Comparison of ENCODE assay signal across 9 mouse cellular contexts in the genomic region with DNA sequence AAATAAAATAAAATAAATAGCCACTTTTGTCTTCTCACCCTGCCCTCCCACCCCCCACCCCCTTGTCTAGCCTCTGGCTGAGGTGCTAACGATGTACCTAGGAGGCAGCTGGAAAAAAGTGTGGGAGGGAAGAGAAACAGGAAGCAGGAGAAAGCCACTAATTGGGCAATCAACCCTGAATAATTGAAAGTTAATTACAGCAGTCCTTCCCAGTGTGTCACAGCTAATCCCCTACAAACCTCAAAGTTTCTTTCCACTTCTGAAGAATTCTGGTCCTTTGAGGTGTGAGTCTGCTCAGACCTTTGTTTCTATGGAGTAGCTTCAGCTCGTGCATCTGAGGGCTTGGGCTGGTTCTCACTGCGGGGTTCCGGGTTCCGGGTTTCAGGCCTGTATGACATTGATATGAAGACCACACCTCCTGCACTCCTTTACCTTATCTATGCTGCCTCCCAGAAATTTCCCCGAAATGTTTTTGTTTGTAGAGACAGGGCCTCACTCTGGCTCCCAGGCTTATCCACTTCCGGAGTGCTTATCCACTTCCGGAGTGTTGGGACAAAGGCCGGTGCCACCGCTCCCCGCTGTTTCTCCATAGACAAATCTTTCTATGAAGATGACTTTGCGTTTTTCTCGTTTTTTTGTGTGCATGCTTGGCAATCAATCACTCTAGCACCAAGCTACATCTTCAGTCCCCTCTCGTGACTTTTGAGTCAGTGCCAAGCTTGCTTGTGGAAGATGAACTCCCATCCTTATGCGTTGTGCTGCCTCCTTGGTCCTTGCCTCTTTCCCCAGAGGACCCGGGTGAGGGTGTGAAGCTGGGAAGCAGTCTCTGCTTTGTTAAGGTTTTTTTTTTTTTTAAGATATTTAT.
A peak's percentile ranks its signal among the peaks of the same experiment; 100 is the strongest.
DNase-seq lines count a peak whose midpoint lies in the region; ATAC-seq and TF ChIP-seq lines count a peak whose summit lies in the region.
"Had no signal": no experiment of that assay in that cellular context is flagged by ENCODE, and none has a peak within 500 bp of the region (broad histone marks: within the 10 kb centered on the region; RNA-seq: fewer than 3 reads in every experiment).

No protein-coding gene starts in this region.

- no peaks in the 10 kb centered on the region for H3K4me1 ChIP-seq in heart, postnatal 0 days (ENCODE audit: control insufficient read depth, insufficient read depth)
- no peaks in the 10 kb centered on the region for H3K4me1 ChIP-seq in midbrain, postnatal 0 days (ENCODE audit: insufficient read depth, low read length)

- no peaks in the 10 kb centered on the region for H3K9me3 ChIP-seq in heart, postnatal 0 days (replicated peaks; ENCODE audit: control insufficient read depth, low read length)
- H3K9me3 ChIP-seq in midbrain, postnatal 0 days (ENCODE audit: low read length): no peaks in the 10 kb centered on the region

- no peak overlapping the region for H3K9ac ChIP-seq in heart, postnatal 0 days (replicated peaks; ENCODE audit: low read depth, low read length)
- no peak overlapping the region for H3K9ac ChIP-seq in midbrain, postnatal 0 days (replicated peaks; ENCODE audit: low read length, poor library complexity, severe bottlenecking)

- peak; percentile 23 for DNase-seq in embryo, embryonic 11 days
- no peak for DNase-seq in embryo, embryonic 10 days (ENCODE audit: low spot score)
- peak; percentile 17 for DNase-seq in lung, postnatal 36 days
- DNase-seq in lung, postnatal 4 days: no peak
- DNase-seq in heart, postnatal 0 days (ENCODE audit: low spot score): peak; percentile 25
- peak; percentile 26 for DNase-seq in midbrain, postnatal 0 days (ENCODE audit: low spot score)
- DNase-seq in adipocyte (ENCODE audit: low spot score): no peak
- DNase-seq in thymus, postnatal 0 days (ENCODE audit: low spot score): no peak
- DNase-seq: cerebellum, postnatal 25 days had no signal

- no peak for TF ChIP-seq EP300 in heart, postnatal 0 days (IDR thresholded peaks at IDR 0.05; ENCODE audit: low read depth)

- H3K27me3 ChIP-seq in heart, postnatal 0 days (ENCODE audit: control insufficient read depth, insufficient read depth, low read length): no peaks in the 10 kb centered on the region
- no peaks in the 10 kb centered on the region for H3K27me3 ChIP-seq in midbrain, postnatal 0 days (ENCODE audit: insufficient read depth, low read length)

- ATAC-seq in heart, postnatal 0 days (ENCODE audit: insufficient read depth, low read depth): peak; percentile 36; the same call in 1 of the 2 replicates
- no peak for ATAC-seq in midbrain, postnatal 0 days (ENCODE audit: low FRiP score)

- no peak overlapping the region for H3K27ac ChIP-seq in heart, postnatal 0 days (ENCODE audit: low read depth)
- no peak overlapping the region for H3K27ac ChIP-seq in midbrain, postnatal 0 days (ENCODE audit: low read depth, low read length)

- H3K4me3 ChIP-seq in heart, postnatal 0 days (ENCODE audit: low read depth, low read length): no peak overlapping the region
- no peak overlapping the region for H3K4me3 ChIP-seq in midbrain, postnatal 0 days (ENCODE audit: low read depth, low read length)

- TF ChIP-seq CTCF in heart, postnatal 0 days (IDR thresholded peaks at IDR 0.05; ENCODE audit: low read depth): no peak
- no peak for TF ChIP-seq CTCF in midbrain, postnatal 0 days (IDR thresholded peaks at IDR 0.05)

- H3K4me2 ChIP-seq in heart, postnatal 0 days (ENCODE audit: low read depth, low read length): no peak overlapping the region
- no peak overlapping the region for H3K4me2 ChIP-seq in midbrain, postnatal 0 days (ENCODE audit: low read depth, low read length, poor library complexity, severe bottlenecking)

- H3K36me3 ChIP-seq in heart, postnatal 0 days (replicated peaks; ENCODE audit: control insufficient read depth, insufficient read depth, low read length): no peaks in the 10 kb centered on the region
- no peaks in the 10 kb centered on the region for H3K36me3 ChIP-seq in midbrain, postnatal 0 days (ENCODE audit: insufficient read depth, low read length)

- 32% methylated on average over 16 of the region's 16 CpGs for WGBS in heart, postnatal 0 days
- WGBS in midbrain, postnatal 0 days: 58% methylated on average over 16 of the region's 16 CpGs

Comparison
In these comparisons a context has a peak if more than half of its experiments do, and no peak if none do; other contexts are left out.
1. DNase-seq: peak in embryo, embryonic 11 days (single experiment), lung, postnatal 36 days (single experiment), heart, postnatal 0 days (single experiment) and midbrain, postnatal 0 days (single experiment); none in embryo, embryonic 10 days (single experiment), lung, postnatal 4 days (0 of 2), adipocyte (single experiment) and thymus, postnatal 0 days (single experiment).